Mouse (Mus musculus) liver, embryonic 16.5 days (tissue): Measurements from ENCODE around the gene Elovl6. TPM values are rescaled to one million over a fixed set of nuclear protein-coding genes. Genes with fewer than 3 reads are reported as not detected.

Experiments
- ATAC-seq: fragments of 200-750 bp; cut with Nextera tagmentation; 2 replicates; pipeline ENCODE4 v1.8.0; 2017; ENCODE audit warnings: low read depth, mild to moderate bottlenecking, moderate number of reproducible peaks, moderate library complexity
- H3K27ac ChIP-seq: fragments of 300-500 bp; sonication (generic); 2 replicates; pipeline ENCODE4 v1.5.1; 2014; ENCODE audit warnings: mild to moderate bottlenecking, low read length
- H3K27me3 ChIP-seq: fragments of 300-500 bp; sonication (generic); 2 replicates; pipeline ENCODE4 v1.6.1; 2014; ENCODE audit warnings: low read depth, low read length, mixed read lengths; ENCODE audit not compliant: control insufficient read depth, insufficient read depth
- H3K36me3 ChIP-seq: fragments of 300-500 bp; sonication (generic); 2 replicates; pipeline ENCODE4 v1.6.1; 2014; ENCODE audit warnings: mild to moderate bottlenecking; ENCODE audit not compliant: control insufficient read depth, insufficient read depth
- H3K4me1 ChIP-seq: fragments of 300-500 bp; sonication (generic); 2 replicates; pipeline ENCODE4 v1.6.1; 2014; ENCODE audit warnings: low read depth, low read length, mixed read lengths; ENCODE audit not compliant: control insufficient read depth
- H3K4me2 ChIP-seq: fragments of 300-500 bp; sonication (generic); 2 replicates; pipeline ENCODE4 v1.6.1; 2014; ENCODE audit warnings: low read depth, low read length, mixed read lengths
- H3K4me3 ChIP-seq: fragments of 300-500 bp; sonication (generic); 2 replicates; pipeline ENCODE4 v1.5.1; 2014; ENCODE audit warnings: low read depth, mild to moderate bottlenecking, low read length
- H3K9ac ChIP-seq: fragments of 300-500 bp; sonication (generic); 2 replicates; pipeline ENCODE4 v1.6.1; 2014; ENCODE audit warnings: low read depth, low read length
- H3K9me3 ChIP-seq: fragments of 300-500 bp; sonication (generic); replicated peaks from 2 replicates; pipeline ENCODE4 v1.6.1; 2016; ENCODE audit warnings: low read length; ENCODE audit not compliant: control insufficient read depth
- WGBS: fragments of 180-500 bp; shearing (Covaris S2); extraction: QIAGEN DNeasy Blood & Tissue Kit; methylation state at CpG from one replicate; pipeline ENCODE4 v1.1.7; 2014; ENCODE audit not compliant: insufficient replicate concordance; 5-methylcytosine and 5-hydroxymethylcytosine counted together
- microRNA-seq: library from miRNA; unstranded; fragments of <30 nt; microRNA quantifications from one replicate; pipeline ENCODE4, GENCODE M21; 2016
- polyA plus RNA-seq: library from polyadenylated mRNA; unstranded; fragments of >200 nt; fragmentation: Nextera tagmentation; extraction: Ambion mirVana; gene quantifications from 2 replicates; pipeline ENCODE4 v1.2.1, GENCODE M21; 2015

Elovl6 gene
- polyA plus RNA-seq, 1 experiment from 2014 or later: 15.0 TPM

DNA sequence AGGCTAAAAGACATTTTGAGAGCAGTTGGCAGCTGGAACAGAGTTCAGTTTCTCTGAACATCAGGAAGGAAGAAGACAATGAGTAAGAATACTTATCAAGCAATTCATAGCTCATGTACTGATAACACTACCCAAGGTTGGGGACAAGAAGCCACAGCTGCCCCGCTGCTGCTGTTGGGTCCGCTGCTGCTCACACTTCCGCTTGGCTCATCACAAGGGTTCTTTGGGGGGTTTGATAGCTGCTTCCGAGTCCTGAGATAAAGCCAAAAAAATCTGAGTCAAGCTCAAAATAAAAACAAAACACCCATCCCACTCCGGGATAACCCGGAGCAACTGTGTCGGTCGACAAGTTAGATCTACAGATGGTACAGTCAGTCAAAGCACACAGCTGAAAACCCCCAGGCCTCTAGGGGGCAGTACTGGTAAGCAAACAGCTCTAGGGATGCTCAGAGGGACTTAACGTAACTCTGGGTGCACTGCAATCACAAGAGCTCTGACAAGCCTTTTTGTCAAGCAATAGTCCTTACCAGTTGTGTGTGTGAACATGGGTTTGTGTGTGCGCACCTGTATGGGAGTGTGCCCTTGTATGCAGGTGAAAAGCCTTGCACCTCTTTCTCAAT lies 151.0 kb downstream of the Elovl6 start:
- no peak for ATAC-seq
- Histone ChIP-seq H3K36me3 (no peaks in the 10 kb centered on the region), H3K4me3 (no peak overlapping the region), H3K27me3 (no peaks in the 10 kb centered on the region), H3K27ac (no peak overlapping the region), H3K9me3 (no peaks in the 10 kb centered on the region), H3K4me1 (no peaks in the 10 kb centered on the region), H3K4me2 (no peak overlapping the region), H3K9ac (no peak overlapping the region)
- WGBS: 68% methylated on average over 10 of the region's 10 CpGs

DNA sequence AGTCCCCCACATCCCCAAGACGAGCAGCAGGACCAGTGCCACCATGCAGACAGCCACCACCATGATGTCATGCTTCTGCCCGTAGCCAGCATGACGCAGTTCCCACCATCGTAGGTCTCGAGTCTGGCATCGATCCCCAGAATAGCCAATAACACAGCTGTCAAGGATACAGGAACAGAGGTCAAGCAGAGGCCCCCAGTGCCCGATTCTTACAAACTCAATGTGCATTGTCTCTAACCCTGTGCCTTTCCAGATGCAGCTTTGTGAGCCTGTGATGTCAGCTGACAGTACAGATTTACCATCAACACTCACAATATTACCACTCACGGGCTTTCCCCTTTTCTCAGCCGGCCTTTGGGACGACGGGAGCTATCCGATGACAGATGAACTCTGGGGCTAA lies 154.0 kb downstream of the Elovl6 start:
- no peak overlapping the region for H3K4me3 ChIP-seq
- H3K27me3 ChIP-seq: no peaks in the 10 kb centered on the region
- H3K9ac ChIP-seq: no peak overlapping the region
- H3K4me1 ChIP-seq: no peaks in the 10 kb centered on the region
- no peak overlapping the region for H3K27ac ChIP-seq
- WGBS: 80% methylated on average over 12 of the region's 12 CpGs
- H3K36me3 ChIP-seq: no peaks in the 10 kb centered on the region
- H3K4me2 ChIP-seq: no peak overlapping the region
- H3K9me3 ChIP-seq: no peaks in the 10 kb centered on the region
- no peak for ATAC-seq

DNA sequence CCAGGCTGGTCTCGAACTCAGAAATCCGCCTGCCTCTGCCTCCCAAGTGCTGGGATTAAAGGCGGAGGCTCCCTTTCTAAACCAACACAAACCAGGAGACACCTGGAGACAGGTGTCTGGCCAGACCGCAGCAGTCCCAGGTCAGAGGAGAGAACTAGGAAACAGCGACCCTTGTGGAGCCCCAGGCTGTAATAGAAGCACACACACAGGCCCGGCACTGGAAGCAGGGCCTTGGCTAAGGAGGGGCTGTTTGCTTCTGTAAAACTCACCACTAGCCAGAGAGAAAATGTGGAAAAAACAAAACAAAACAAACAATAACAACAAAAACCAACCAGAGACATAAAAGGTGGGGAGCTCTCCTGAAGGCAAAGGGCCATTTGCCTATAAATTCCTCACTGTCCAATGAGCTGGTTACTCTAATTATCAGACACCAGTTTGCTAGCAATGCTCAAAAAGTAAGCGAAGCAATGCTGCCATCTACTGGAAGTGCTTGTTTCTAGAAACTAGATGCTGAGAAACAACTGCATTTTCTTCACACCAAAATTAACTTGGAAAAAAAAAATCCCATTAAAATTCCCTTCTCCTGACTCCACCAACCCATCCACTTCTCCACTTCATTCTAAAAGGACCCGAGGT lies 154.7 kb downstream of the Elovl6 start:
- Histone ChIP-seq H3K4me1 (no peaks in the 10 kb centered on the region), H3K36me3 (no peaks in the 10 kb centered on the region), H3K27me3 (no peaks in the 10 kb centered on the region), H3K4me2 (no peak overlapping the region), H3K9ac (no peak overlapping the region), H3K9me3 (no peaks in the 10 kb centered on the region), H3K4me3 (no peak overlapping the region), H3K27ac (no peak overlapping the region)
- 51% methylated on average over 8 of the region's 8 CpGs for WGBS
- no peak for ATAC-seq

DNA sequence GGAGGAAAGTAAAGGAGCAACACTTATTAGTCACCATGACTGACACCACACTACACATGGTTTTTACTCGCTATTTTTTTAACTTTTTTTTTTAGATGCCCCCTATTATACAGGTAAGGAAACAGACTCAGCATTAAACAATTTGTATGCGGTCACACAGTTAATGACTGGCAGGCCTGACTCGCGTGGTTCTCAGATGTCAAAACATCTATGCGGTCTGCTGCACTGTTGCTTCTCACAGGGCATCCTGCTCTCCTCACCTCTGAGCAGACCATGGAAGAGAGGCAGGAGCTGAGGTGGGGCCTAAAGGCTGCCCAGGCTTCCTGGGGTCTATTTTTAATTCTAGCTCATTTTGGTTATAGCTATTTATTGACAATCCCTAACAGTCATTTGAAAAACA lies 155.3 kb downstream of the Elovl6 start:
- Histone ChIP-seq H3K36me3 (no peaks in the 10 kb centered on the region), H3K4me1 (no peaks in the 10 kb centered on the region), H3K9me3 (no peaks in the 10 kb centered on the region), H3K4me3 (no peak overlapping the region), H3K4me2 (no peak overlapping the region), H3K27ac (no peak overlapping the region), H3K9ac (no peak overlapping the region), H3K27me3 (no peaks in the 10 kb centered on the region)
- no peak for ATAC-seq
- 56% methylated on average over 5 of the region's 5 CpGs for WGBS

Small RNA genes within 50 kb of the gene (microRNA-seq; reads per million reads assigned to microRNA genes)
- not detected for gene Gm24515

Other genes starting within 250 kb of the Elovl6 start
- 5.4 and 6.8 TPM in 2 replicates for gene Enpep, start 199.6 kb upstream of the Elovl6 start, polyA plus RNA-seq
- gene Egf, start 223.0 kb downstream of the Elovl6 start, polyA plus RNA-seq: 0.28 and 0.36 TPM in 2 replicates